Mouse (Mus musculus) lung, postnatal 0 days (tissue): Measurements from ENCODE around the gene Rapgef6. TPM values are rescaled to one million over a fixed set of nuclear protein-coding genes. Genes with fewer than 3 reads are reported as not detected.
"Not testable (repeated sequence)": the region's sequence is repeated elsewhere in the genome, so short reads cannot be mapped to it uniquely, and the experiment has no call there.

ENCODE experiments used
- ATAC-seq: fragments of 200-750 bp; cut with Nextera tagmentation; 2 replicates; pipeline ENCODE4 v1.8.0; 2017; ENCODE audit warnings: moderate library complexity
- DNase-seq: peaks from one replicate; pipeline ENCODE4 v3.0.0-alpha.2; 2016; ENCODE audit warnings: low spot score
- H3K27ac ChIP-seq: fragments of 300-500 bp; sonication (generic); 2 replicates; pipeline ENCODE4 v1.5.1; 2014; ENCODE audit warnings: antibody characterized with exemption, mild to moderate bottlenecking, low read length, mixed read lengths
- H3K27me3 ChIP-seq: fragments of 300-500 bp; sonication (generic); replicated peaks from 2 replicates; pipeline ENCODE4 v1.6.1; 2014; ENCODE audit warnings: low read length, mixed read lengths; ENCODE audit not compliant: insufficient read depth
- H3K36me3 ChIP-seq: fragments of 300-500 bp; sonication (generic); 2 replicates; pipeline ENCODE4 v1.6.1; 2014; ENCODE audit warnings: low read length, mixed read lengths; ENCODE audit not compliant: insufficient read depth
- H3K4me1 ChIP-seq: fragments of 300-500 bp; sonication (generic); 2 replicates; pipeline ENCODE4 v1.6.1; 2014; ENCODE audit warnings: antibody characterized with exemption, low read depth, low read length, mixed read lengths; ENCODE audit not compliant: insufficient read depth
- H3K4me2 ChIP-seq: fragments of 300-500 bp; sonication (generic); replicated peaks from 2 replicates; pipeline ENCODE4 v1.6.1; 2014; ENCODE audit warnings: low read depth, mild to moderate bottlenecking, low read length, moderate library complexity, mixed read lengths
- H3K4me3 ChIP-seq: fragments of 300-500 bp; sonication (generic); 2 replicates; pipeline ENCODE4 v1.5.1; 2014; ENCODE audit warnings: low read depth, low read length
- H3K9ac ChIP-seq: fragments of 300-500 bp; sonication (generic); replicated peaks from 2 replicates; pipeline ENCODE4 v1.6.1; 2014; ENCODE audit warnings: low read depth, mild to moderate bottlenecking
- H3K9me3 ChIP-seq: fragments of 300-500 bp; sonication (generic); 2 replicates; pipeline ENCODE4 v1.6.1; 2016; ENCODE audit warnings: low read length, mixed read lengths
- CTCF ChIP-seq: IDR thresholded peaks from 2 replicates; pipeline ENCODE4 v1.5.1; 2016; ENCODE audit warnings: antibody characterized with exemption, mild to moderate bottlenecking
- EP300 ChIP-seq: IDR thresholded peaks from 2 replicates; pipeline ENCODE4 v1.6.1; 2016; ENCODE audit warnings: antibody characterized with exemption, mild to moderate bottlenecking, control low read depth
- WGBS: fragments of 180-500 bp; shearing (Covaris S2); extraction: QIAGEN DNeasy Blood & Tissue Kit; methylation state at CpG from one replicate; pipeline ENCODE4 v1.1.7; 2014; 5-methylcytosine and 5-hydroxymethylcytosine counted together
- polyA plus RNA-seq: library from polyadenylated mRNA; unstranded; fragments of >200 nt; fragmentation: Nextera tagmentation; extraction: Ambion mirVana; gene quantifications from 2 replicates; pipeline ENCODE4 v1.2.1, GENCODE M21; 2015

Rapgef6 gene
- polyA plus RNA-seq, 1 experiment from 2014 or later, result 28.3 TPM

GRCm38 (mm10) chr11:54595905-54596555 is 73.4 kb downstream of the Rapgef6 start:
- Histone ChIP-seq H3K27me3 (no peaks in the 10 kb centered on the region), H3K9me3 (no peaks in the 10 kb centered on the region), H3K36me3 (no peaks in the 10 kb centered on the region), H3K4me1 (peaks cover 3% of the 10 kb centered on the region; the same call in 1 of the 2 replicates), H3K4me3 (no peak overlapping the region), H3K27ac (no peak overlapping the region), H3K4me2 (no peak overlapping the region), H3K9ac (no peak overlapping the region)
- WGBS, result 84% methylated on average over 8 of the region's 8 CpGs
- no peak for TF ChIP-seq EP300
- no peak for TF ChIP-seq CTCF
- DNase-seq (no peak), ATAC-seq (no peak)

GRCm38 (mm10) chr11:54597902-54598447 is 75.3 kb downstream of the Rapgef6 start:
- H3K4me1 ChIP-seq, result peaks cover 3% of the 10 kb centered on the region; the same call in 1 of the 2 replicates
- 39% methylated on average over 1 of the region's 1 CpGs for WGBS
- H3K36me3 ChIP-seq, result no peaks in the 10 kb centered on the region
- H3K9ac ChIP-seq, result no peak overlapping the region
- TF ChIP-seq EP300, result no peak
- no peak for TF ChIP-seq CTCF
- no peak for ATAC-seq
- H3K4me3 ChIP-seq, result no peak overlapping the region
- H3K9me3 ChIP-seq, result no peaks in the 10 kb centered on the region
- no peak for DNase-seq
- no peak overlapping the region for H3K27ac ChIP-seq
- no peaks in the 10 kb centered on the region for H3K27me3 ChIP-seq
- no peak overlapping the region for H3K4me2 ChIP-seq

- Histone ChIP-seq H3K4me2 (no peak overlapping the region), H3K4me1 (peaks cover 3% of the 10 kb centered on the region; the same call in 1 of the 2 replicates), H3K27ac (no peak overlapping the region), H3K4me3 (no peak overlapping the region), H3K27me3 (no peaks in the 10 kb centered on the region), H3K9me3 (no peaks in the 10 kb centered on the region), H3K9ac (no peak overlapping the region), H3K36me3 (no peaks in the 10 kb centered on the region)
- DNase-seq (no peak), ATAC-seq (no peak)
- TF ChIP-seq CTCF (no peak), EP300 (no peak)
- WGBS, result 65% methylated on average over 2 of the region's 2 CpGs
These were observed 78.5 kb downstream of the Rapgef6 start for GRCm38 (mm10) chr11:54601121-54601520.

GRCm38 (mm10) chr11:54602764-54603163 is 80.1 kb downstream of the Rapgef6 start:
- H3K27ac ChIP-seq, ATAC-seq, H3K9ac ChIP-seq, H3K9me3 ChIP-seq, DNase-seq, H3K27me3 ChIP-seq, H3K4me2 ChIP-seq, H3K4me3 ChIP-seq, H3K36me3 ChIP-seq, H3K4me1 ChIP-seq: not testable (repeated sequence)
- 69% methylated on average over 1 of the region's 1 CpGs for WGBS

GRCm38 (mm10) chr11:54604415-54604814 is 81.8 kb downstream of the Rapgef6 start:
- TF ChIP-seq EP300, result no peak
- no peak for TF ChIP-seq CTCF
- no peak overlapping the region for H3K9ac ChIP-seq
- WGBS, result 73% methylated on average over 3 of the region's 3 CpGs
- no peaks in the 10 kb centered on the region for H3K4me1 ChIP-seq
- H3K4me3 ChIP-seq, result no peak overlapping the region
- H3K27me3 ChIP-seq, result no peaks in the 10 kb centered on the region
- ATAC-seq (no peak), DNase-seq (no peak)
- H3K4me2 ChIP-seq, result no peak overlapping the region
- H3K36me3 ChIP-seq, result no peaks in the 10 kb centered on the region
- H3K9me3 ChIP-seq, result no peaks in the 10 kb centered on the region
- H3K27ac ChIP-seq, result no peak overlapping the region

- Histone ChIP-seq H3K4me3 (no peak overlapping the region), H3K9me3 (no peaks in the 10 kb centered on the region), H3K36me3 (no peaks in the 10 kb centered on the region), H3K9ac (no peak overlapping the region), H3K27ac (no peak overlapping the region), H3K4me2 (no peak overlapping the region), H3K4me1 (no peaks in the 10 kb centered on the region), H3K27me3 (no peaks in the 10 kb centered on the region)
- ATAC-seq (no peak), DNase-seq (no peak)
- TF ChIP-seq CTCF (no peak), EP300 (no peak)
These were observed 91.0 kb downstream of the Rapgef6 start for GRCm38 (mm10) chr11:54613628-54614027.
